Mouse (Mus musculus) liver, adult 2 months (tissue): ENCODE data around the gene Dnal1. TPM values are rescaled to one million over a fixed set of nuclear protein-coding genes. Genes with fewer than 3 reads are reported as not detected.

Experiments
- DNase-seq: peaks from one replicate; pipeline ENCODE4 v3.0.0-alpha.2; 2011; ENCODE audit warnings: low read depth, low spot score; ENCODE audit errors: extremely low read depth
- H3K27ac ChIP-seq: fragments of 200-500 bp; replicated peaks from 2 replicates; pipeline ENCODE4 v1.5.1; 2012; ENCODE audit warnings: low read depth, mild to moderate bottlenecking, control low read depth, inconsistent platforms, low read length; ENCODE audit not compliant: insufficient read depth
- H3K27me3 ChIP-seq: fragments of 200-500 bp; 2 replicates; pipeline ENCODE4 v1.6.1; 2012; ENCODE audit warnings: mild to moderate bottlenecking, moderate library complexity, low read length, inconsistent platforms; ENCODE audit not compliant: control insufficient read depth, insufficient read depth
- H3K36me3 ChIP-seq: fragments of 200-500 bp; 2 replicates; pipeline ENCODE4 v1.6.1; 2012; ENCODE audit warnings: low read length, inconsistent platforms; ENCODE audit not compliant: control insufficient read depth, insufficient read depth
- H3K4me1 ChIP-seq: fragments of 200-500 bp; 2 replicates; pipeline ENCODE4 v1.6.1; 2011; ENCODE audit warnings: low read length; ENCODE audit not compliant: control insufficient read depth, insufficient read depth
- H3K4me3 ChIP-seq: fragments of 200-500 bp; 2 replicates; pipeline ENCODE4 v1.5.1; 2011; ENCODE audit warnings: low read depth, mild to moderate bottlenecking, control low read depth, low read length, moderate library complexity; ENCODE audit not compliant: insufficient read depth
- H3K79me2 ChIP-seq: fragments of 200-500 bp; 2 replicates; pipeline ENCODE4 v1.6.1; 2012; ENCODE audit warnings: inconsistent platforms, mild to moderate bottlenecking, low read length, moderate library complexity; ENCODE audit not compliant: control insufficient read depth, insufficient read depth
- H3K9ac ChIP-seq: fragments of 200-500 bp; 2 replicates; pipeline ENCODE4 v1.6.1; 2012; ENCODE audit warnings: low read depth, mild to moderate bottlenecking, control low read depth, inconsistent platforms, low read length
- CTCF ChIP-seq: fragments of 200-500 bp; IDR thresholded peaks from 2 replicates; pipeline ENCODE4 v1.5.1; 2011; ENCODE audit warnings: low read depth, low read length, control low read depth
- POLR2A ChIP-seq: fragments of 200-500 bp; IDR thresholded peaks from 2 replicates; pipeline ENCODE4 v1.6.1; 2011; ENCODE audit warnings: low read length, control low read depth; ENCODE audit not compliant: insufficient read depth; ENCODE audit errors: extremely low read depth
- WGBS: fragments of 180-500 bp; shearing (Covaris S2); methylation state at CpG from one replicate; pipeline ENCODE4 v1.1.7; 2018; 5-methylcytosine and 5-hydroxymethylcytosine counted together
- polyA plus RNA-seq: library from polyadenylated mRNA; depleted of rRNA; stranded (reverse); fragments of >200 nt; gene quantifications from 2 replicates; pipeline ENCODE4 v1.2.3, GENCODE M21; 2012
- total RNA-seq: library from RNA; depleted of rRNA; stranded (reverse); fragments of >200 nt; gene quantifications from 2 replicates; pipeline ENCODE4 v1.2.3, GENCODE M21; 2014

Dnal1 gene
- total and polyA plus RNA-seq, 2 experiments: 0.38 to 0.46 TPM

- Histone ChIP-seq H3K79me2 (peaks cover 60% of the 10 kb centered on the region), H3K36me3 (no peaks in the 10 kb centered on the region), H3K27me3 (no peaks in the 10 kb centered on the region), H3K27ac (no peak overlapping the region), H3K4me1 (peaks cover 48% of the 10 kb centered on the region), H3K9ac (no peak overlapping the region), H3K4me3 (no peak overlapping the region)
- TF ChIP-seq CTCF: no peak
- no peak for TF ChIP-seq POLR2A
- WGBS: 49% methylated on average over 15 of the region's 15 CpGs
- DNase-seq: no peak
Measured at GRCm38 (mm10) chr12:84190151-84190820, 76.1 kb downstream of the Dnal1 start.

GRCm38 (mm10) chr12:84191190-84191589 is 77.0 kb downstream of the Dnal1 start:
- Histone ChIP-seq H3K4me3 (no peak overlapping the region), H3K36me3 (no peaks in the 10 kb centered on the region), H3K79me2 (peaks cover 57% of the 10 kb centered on the region), H3K9ac (no peak overlapping the region), H3K27me3 (no peaks in the 10 kb centered on the region), H3K4me1 (peaks cover 41% of the 10 kb centered on the region), H3K27ac (no peak overlapping the region)
- WGBS: 88% methylated on average over 7 of the region's 7 CpGs
- TF ChIP-seq CTCF (no peak), POLR2A (no peak)
- DNase-seq: no peak

- Histone ChIP-seq H3K36me3 (no peaks in the 10 kb centered on the region), H3K4me1 (peaks cover 39% of the 10 kb centered on the region), H3K4me3 (no peak overlapping the region), H3K9ac (no peak overlapping the region), H3K27ac (no peak overlapping the region), H3K27me3 (no peaks in the 10 kb centered on the region), H3K79me2 (peaks cover 51% of the 10 kb centered on the region)
- WGBS: 60% methylated on average over 5 of the region's 5 CpGs
- DNase-seq: no peak
- TF ChIP-seq POLR2A (no peak), CTCF (no peak)
Measured at GRCm38 (mm10) chr12:84191770-84192169, 77.6 kb downstream of the Dnal1 start.

- WGBS: 19% methylated on average over 13 of the region's 13 CpGs
Measured at GRCm38 (mm10) chr12:84192280-84192679, 78.1 kb downstream of the Dnal1 start.

GRCm38 (mm10) chr12:84192741-84193641 is 78.8 kb downstream of the Dnal1 start:
- WGBS: under 1% methylated on average over 101 of the region's 102 CpGs
- TF ChIP-seq CTCF (no peak), POLR2A (no peak)
- Histone ChIP-seq H3K4me3 (peak overlapping the region; percentile 79), H3K27me3 (no peaks in the 10 kb centered on the region), H3K4me1 (peaks cover 31% of the 10 kb centered on the region), H3K27ac (peak overlapping the region; percentile 93), H3K36me3 (no peaks in the 10 kb centered on the region), H3K9ac (peak overlapping the region; percentile 97), H3K79me2 (peaks cover 53% of the 10 kb centered on the region)
- no peak for DNase-seq

More at GRCm38 (mm10) chr12:84192280-84192679, 78.1 kb downstream of the Dnal1 start:
- Histone ChIP-seq H3K4me1 (peaks cover 35% of the 10 kb centered on the region), H3K27ac (peak overlapping the region; percentile 93), H3K27me3 (no peaks in the 10 kb centered on the region), H3K79me2 (peaks cover 54% of the 10 kb centered on the region), H3K36me3 (no peaks in the 10 kb centered on the region), H3K9ac (peak overlapping the region; percentile 97), H3K4me3 (peak overlapping the region; percentile 79)
- no peak for TF ChIP-seq POLR2A
- no peak for TF ChIP-seq CTCF
- DNase-seq: no peak
